8 mouse cellular contexts compared by ENCODE assay signal in the genomic region with DNA sequence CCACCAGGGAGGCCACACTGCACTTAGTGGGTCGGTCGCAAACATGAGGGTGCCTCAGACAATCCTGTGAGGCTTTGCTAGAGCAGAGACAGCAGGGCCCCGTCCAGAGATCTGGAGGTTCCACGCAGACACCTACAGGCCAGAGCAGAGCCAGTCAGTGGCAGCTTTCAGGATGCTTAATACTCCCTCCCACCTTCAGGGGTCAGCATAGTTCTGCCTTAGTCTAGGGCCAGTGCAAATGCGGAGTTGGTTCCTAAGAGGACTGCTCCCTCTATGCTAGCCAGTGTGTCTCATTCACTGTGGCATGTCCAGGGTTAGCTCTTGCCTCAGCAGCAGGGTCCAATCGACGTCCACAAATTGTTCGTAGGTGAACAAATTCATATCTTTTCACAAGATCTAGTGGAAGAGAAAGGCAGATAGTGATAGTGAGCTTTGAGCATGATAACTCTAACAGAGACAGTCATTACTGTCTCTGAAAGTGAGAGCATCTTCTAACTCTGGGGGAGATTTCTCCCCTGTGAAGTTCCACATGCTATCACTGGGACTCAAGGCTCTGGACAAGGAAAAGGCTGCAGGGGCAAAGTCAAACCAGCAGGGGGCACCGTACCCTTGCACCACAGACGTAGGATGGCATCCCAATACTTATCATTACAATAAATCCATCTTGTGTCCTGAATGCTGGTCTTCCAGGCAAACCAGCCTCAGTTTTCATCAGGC. TPM values are rescaled to one million over a fixed set of nuclear protein-coding genes. Genes with fewer than 3 reads are reported as not detected.
A peak's percentile ranks its signal among the peaks of the same experiment; 100 is the strongest.
DNase-seq lines count a peak whose midpoint lies in the region; ATAC-seq lines count a peak whose summit lies in the region.

No protein-coding gene starts in this region.

- WGBS in hindbrain, embryonic 13.5 days: 38% methylated on average over 10 of the region's 10 CpGs

- no peaks in the 10 kb centered on the region for H3K36me3 ChIP-seq in hindbrain, embryonic 13.5 days

- DNase-seq in NIH3T3 (ENCODE audit: low read depth): peak; percentile 95
- DNase-seq in cerebellum, postnatal 10 days: peak; percentile 91 to 94
- peak; percentile 60 to 84 for DNase-seq in frontal cortex, postnatal 14 days (ENCODE audit: low spot score in 2 of 2)
- DNase-seq in layer of hippocampus, postnatal 36 days: peak; percentile 77 to 87
- peak; percentile 84 for DNase-seq in lung, postnatal 25 days (ENCODE audit: low spot score)
- DNase-seq in retina, postnatal 1 day: peak; percentile 85
- peak; percentile 87 for DNase-seq in thymus, postnatal 4 days

- H3K4me3 ChIP-seq in hindbrain, embryonic 13.5 days: no peak overlapping the region

- H3K4me1 ChIP-seq in hindbrain, embryonic 13.5 days (replicated peaks): peaks cover 4% of the 10 kb centered on the region; the same call in 1 of the 2 replicates

- no peak overlapping the region for H3K27ac ChIP-seq in hindbrain, embryonic 13.5 days

- no peaks in the 10 kb centered on the region for H3K9me3 ChIP-seq in hindbrain, embryonic 13.5 days

- no peaks in the 10 kb centered on the region for H3K27me3 ChIP-seq in hindbrain, embryonic 13.5 days

- no peak overlapping the region for H3K4me2 ChIP-seq in hindbrain, embryonic 13.5 days

- H3K9ac ChIP-seq in hindbrain, embryonic 13.5 days: 0 out of 2 replicates have a peak overlapping the region, but pooled peaks have one; percentile 26

- peak; percentile 94 for ATAC-seq in hindbrain, embryonic 13.5 days (ENCODE audit: low FRiP score)

RNA-seq across cellular contexts. Expression of gene Lgalsl, which starts 36.5 kb away (rescaled TPM):
- 51.2 and 53.2 TPM in 2 replicates for polyA plus RNA-seq in hindbrain, embryonic 13.5 days (2015; fragmentation: Nextera tagmentation; extraction: Ambion mirVana)
- total RNA-seq in layer of hippocampus, postnatal 36 days (2021): 10 to 100 TPM; 80.7 to 82.0 TPM

RNA-seq across cellular contexts. Expression of gene Aftph, which starts 53.0 kb away (rescaled TPM):
- polyA plus RNA-seq in hindbrain, embryonic 13.5 days (2015; fragmentation: Nextera tagmentation; extraction: Ambion mirVana): 37.7 and 40.2 TPM in 2 replicates
- 10 to 100 TPM; 81.5 to 82.5 TPM for total RNA-seq in layer of hippocampus, postnatal 36 days (2021)
